Mouse (Mus musculus) liver, postnatal 0 days (tissue): ENCODE data around the gene Ankrd44. TPM values are rescaled to one million over a fixed set of nuclear protein-coding genes. Genes with fewer than 3 reads are reported as not detected.

Experiments used
- ATAC-seq: fragments of 200-750 bp; cut with Nextera tagmentation; 2 replicates; pipeline ENCODE4 v1.8.0; 2017; ENCODE audit warnings: mild to moderate bottlenecking, moderate library complexity
- DNase-seq: peaks from one replicate; pipeline ENCODE4 v3.0.0-alpha.2; 2016
- H3K27ac ChIP-seq: fragments of 300-500 bp; sonication (generic); 2 replicates; pipeline ENCODE4 v1.5.1; 2014; ENCODE audit warnings: antibody characterized with exemption, moderate library complexity, mild to moderate bottlenecking, low read depth
- H3K27me3 ChIP-seq: fragments of 300-500 bp; sonication (generic); 2 replicates; pipeline ENCODE4 v1.6.1; 2014; ENCODE audit warnings: low read length, control low read depth, mixed read lengths; ENCODE audit not compliant: insufficient read depth
- H3K36me3 ChIP-seq: fragments of 300-500 bp; sonication (generic); replicated peaks from 2 replicates; pipeline ENCODE4 v1.6.1; 2014; ENCODE audit warnings: mild to moderate bottlenecking, control low read depth, low read length, moderate library complexity, mixed read lengths; ENCODE audit not compliant: insufficient read depth
- H3K4me1 ChIP-seq: fragments of 300-500 bp; sonication (generic); 2 replicates; pipeline ENCODE4 v1.6.1; 2014; ENCODE audit warnings: antibody characterized with exemption, mild to moderate bottlenecking, control low read depth; ENCODE audit not compliant: insufficient read depth
- H3K4me2 ChIP-seq: fragments of 300-500 bp; sonication (generic); 2 replicates; pipeline ENCODE4 v1.6.1; 2014; ENCODE audit warnings: low read depth, mild to moderate bottlenecking, low read length, moderate library complexity, mixed read lengths
- H3K4me3 ChIP-seq: fragments of 300-500 bp; sonication (generic); 2 replicates; pipeline ENCODE4 v1.5.1; 2014; ENCODE audit warnings: low read depth, low read length
- H3K9ac ChIP-seq: fragments of 300-500 bp; sonication (generic); replicated peaks from 2 replicates; pipeline ENCODE4 v1.6.1; 2014; ENCODE audit warnings: mild to moderate bottlenecking, moderate library complexity
- H3K9me3 ChIP-seq: fragments of 300-500 bp; sonication (generic); 2 replicates; pipeline ENCODE4 v1.6.1; 2016; ENCODE audit warnings: mild to moderate bottlenecking, control low read depth, low read length, mixed read lengths
- CTCF ChIP-seq: sonication (generic); IDR thresholded peaks from 2 replicates; pipeline ENCODE4 v1.5.1; 2016; ENCODE audit warnings: antibody characterized with exemption, low read depth
- EP300 ChIP-seq: IDR thresholded peaks from 2 replicates; pipeline ENCODE4 v1.6.1; 2016; ENCODE audit warnings: antibody characterized with exemption, low read depth, mild to moderate bottlenecking
- WGBS: fragments of 180-500 bp; shearing (Covaris S2); extraction: QIAGEN DNeasy Blood & Tissue Kit; methylation state at CpG from one replicate; pipeline ENCODE4 v1.1.7; 2014; ENCODE audit not compliant: insufficient replicate concordance; 5-methylcytosine and 5-hydroxymethylcytosine counted together
- polyA plus RNA-seq: library from polyadenylated mRNA; unstranded; fragments of >200 nt; fragmentation: Nextera tagmentation; extraction: Ambion mirVana; gene quantifications from 2 replicates; pipeline ENCODE4 v1.2.1, GENCODE M21; 2015

Gene Ankrd44
- polyA plus RNA-seq, 1 experiment from 2014 or later = 4.7 TPM

- H3K4me3 ChIP-seq = no peak overlapping the region
- TF ChIP-seq EP300 = no peak
- no peak for TF ChIP-seq CTCF
- no peak overlapping the region for H3K4me2 ChIP-seq
- ATAC-seq (no peak), DNase-seq (no peak)
- no peaks in the 10 kb centered on the region for H3K36me3 ChIP-seq
- 75% methylated on average over 7 of the region's 7 CpGs for WGBS
- H3K9me3 ChIP-seq = no peaks in the 10 kb centered on the region
- no peak overlapping the region for H3K9ac ChIP-seq
- peaks cover 18% of the 10 kb centered on the region for H3K4me1 ChIP-seq
- H3K27me3 ChIP-seq = no peaks in the 10 kb centered on the region
- H3K27ac ChIP-seq = no peak overlapping the region
Observed at GRCm38 (mm10) chr1:54842765-54843461, 83.3 kb downstream of the Ankrd44 start.

GRCm38 (mm10) chr1:54841788-54842187 lies 84.4 kb downstream of the Ankrd44 start:
- Histone ChIP-seq H3K9me3 (no peaks in the 10 kb centered on the region), H3K4me1 (peaks cover 25% of the 10 kb centered on the region), H3K36me3 (no peaks in the 10 kb centered on the region), H3K4me3 (no peak overlapping the region), H3K4me2 (peak overlapping the region; percentile 33; the same call in 1 of the 2 replicates), H3K9ac (no peak overlapping the region), H3K27ac (peak overlapping the region; percentile 55; the same call in 1 of the 2 replicates), H3K27me3 (no peaks in the 10 kb centered on the region)
- TF ChIP-seq CTCF (no peak), EP300 (no peak)
- ATAC-seq (peak; percentile 55), DNase-seq (peak; percentile 57)
- 26% methylated on average over 5 of the region's 5 CpGs for WGBS

- Histone ChIP-seq H3K36me3 (no peaks in the 10 kb centered on the region), H3K9ac (no peak overlapping the region), H3K4me2 (no peak overlapping the region), H3K27me3 (no peaks in the 10 kb centered on the region), H3K4me3 (no peak overlapping the region), H3K4me1 (peaks cover 26% of the 10 kb centered on the region), H3K9me3 (no peaks in the 10 kb centered on the region), H3K27ac (0 out of 2 replicates have a peak overlapping the region, but pooled peaks have one; percentile 12)
- WGBS = 14% methylated on average over 2 of the region's 2 CpGs
- TF ChIP-seq EP300 (no peak; the same call in 1 of the 2 replicates), CTCF (no peak)
- no peak for DNase-seq
- ATAC-seq = no peak
Observed at GRCm38 (mm10) chr1:54840040-54840439, 86.1 kb downstream of the Ankrd44 start.

- Histone ChIP-seq H3K9me3 (no peaks in the 10 kb centered on the region), H3K36me3 (no peaks in the 10 kb centered on the region), H3K9ac (no peak overlapping the region), H3K4me2 (no peak overlapping the region), H3K27ac (peak overlapping the region; percentile 50), H3K27me3 (no peaks in the 10 kb centered on the region), H3K4me3 (no peak overlapping the region), H3K4me1 (peaks cover 26% of the 10 kb centered on the region)
- 62% methylated on average over 6 of the region's 6 CpGs for WGBS
- TF ChIP-seq CTCF (no peak), EP300 (no peak)
- no peak for DNase-seq
- no peak for ATAC-seq
Observed at GRCm38 (mm10) chr1:54838486-54838805, 87.7 kb downstream of the Ankrd44 start.

- peak; percentile 33 for ATAC-seq
- Histone ChIP-seq H3K27ac (peak overlapping the region; percentile 50), H3K9me3 (no peaks in the 10 kb centered on the region), H3K4me2 (peak overlapping the region; percentile 6; the same call in 1 of the 2 replicates), H3K27me3 (no peaks in the 10 kb centered on the region), H3K4me1 (peaks cover 26% of the 10 kb centered on the region), H3K4me3 (no peak overlapping the region), H3K36me3 (no peaks in the 10 kb centered on the region), H3K9ac (no peak overlapping the region)
- 42% methylated on average over 17 of the region's 17 CpGs for WGBS
- peak; percentile 42 for DNase-seq
- TF ChIP-seq EP300 = no peak
- TF ChIP-seq CTCF = no peak
Observed at GRCm38 (mm10) chr1:54837721-54838485, 88.3 kb downstream of the Ankrd44 start.

- peaks cover 21% of the 10 kb centered on the region for H3K4me1 ChIP-seq
- no peak for DNase-seq
- H3K9me3 ChIP-seq = no peaks in the 10 kb centered on the region
- H3K27ac ChIP-seq = peak overlapping the region; percentile 44; the same call in 1 of the 2 replicates
- no peak for ATAC-seq
- peak overlapping the region; percentile 38 for H3K4me2 ChIP-seq
- H3K27me3 ChIP-seq = no peaks in the 10 kb centered on the region
- no peaks in the 10 kb centered on the region for H3K36me3 ChIP-seq
- no peak overlapping the region for H3K4me3 ChIP-seq
- no peak overlapping the region for H3K9ac ChIP-seq
- 52% methylated on average over 6 of the region's 6 CpGs for WGBS
- TF ChIP-seq EP300 (no peak), CTCF (no peak)
Observed at GRCm38 (mm10) chr1:54835661-54836205, 90.5 kb downstream of the Ankrd44 start.
